Mouse (Mus musculus) C2C12 (cell line): ENCODE measurements around the gene Ldb1. TPM values are rescaled to one million over a fixed set of nuclear protein-coding genes. Genes with fewer than 3 reads are reported as not detected.

Source experiments
- H3K27me3 ChIP-seq: one replicate; pipeline ENCODE4 v1.6.1; 2011; ENCODE audit not compliant: control insufficient read depth, insufficient read depth, insufficient read length
- H3K36me3 ChIP-seq: one replicate; pipeline ENCODE4 v1.6.1; 2011; ENCODE audit not compliant: control insufficient read depth, insufficient read depth
- H3K4me3 ChIP-seq: one replicate; pipeline ENCODE4 v1.5.1; 2011; ENCODE audit warnings: mild to moderate bottlenecking, control low read depth; ENCODE audit not compliant: poor library complexity, insufficient read depth, severe bottlenecking
- H3K79me2 ChIP-seq: one replicate; pipeline ENCODE4 v1.6.1; 2011; ENCODE audit not compliant: control insufficient read depth, insufficient read depth
- H3K79me3 ChIP-seq: one replicate; pipeline ENCODE4 v1.6.1; 2011; ENCODE audit warnings: low read depth, control low read depth
- H3ac ChIP-seq: one replicate; pipeline ENCODE3; 2011; ENCODE audit warnings: low read depth; ENCODE audit not compliant: control insufficient read depth, insufficient read length
- CEBPB ChIP-seq: IDR thresholded peaks from one replicate; pipeline ENCODE4 v1.6.1; 2011; ENCODE audit warnings: low read depth, mild to moderate bottlenecking, control low read depth, moderate library complexity
- CTCF ChIP-seq: IDR thresholded peaks from one replicate; pipeline ENCODE4 v1.5.1; 2011; ENCODE audit not compliant: control insufficient read depth, insufficient read depth, insufficient read length
- FOSL1 ChIP-seq: IDR thresholded peaks from one replicate; pipeline ENCODE4 v1.8.0; 2011; ENCODE audit warnings: mild to moderate bottlenecking, low read length; ENCODE audit not compliant: poor library complexity, insufficient read depth, severe bottlenecking
- MAX ChIP-seq: IDR thresholded peaks from one replicate; pipeline ENCODE4 v1.6.1; 2011; ENCODE audit warnings: mild to moderate bottlenecking, control low read depth
- MYOD1 ChIP-seq: IDR thresholded peaks from one replicate; pipeline ENCODE4 v1.6.1; 2011; ENCODE audit warnings: low read depth; ENCODE audit not compliant: control insufficient read depth, insufficient read length
- MYOG ChIP-seq: IDR thresholded peaks from one replicate; pipeline ENCODE4 v1.6.1; 2011; ENCODE audit not compliant: control insufficient read depth, insufficient read length; ENCODE audit errors: extremely low read depth
- USF1 ChIP-seq: IDR thresholded peaks from one replicate; pipeline ENCODE4 v1.6.1; 2011; ENCODE audit warnings: low read depth, mild to moderate bottlenecking, control low read depth, moderate library complexity
- polyA plus RNA-seq: library from polyadenylated mRNA; unstranded; fragments of >200 nt; fragmentation: generic; extraction: Trizol; gene quantifications from one replicate; pipeline ENCODE4 v1.2.1, GENCODE M21; 2012; ENCODE audit warnings: missing spikeins

The Ldb1 gene
- polyA plus RNA-seq, 1 experiment, result 80.5 TPM

GRCm38 (mm10) chr19:46040149-46040902 is 4.7 kb downstream of the Ldb1 start:
- no peaks in the 10 kb centered on the region for H3K27me3 ChIP-seq
- TF ChIP-seq CTCF (no peak), USF1 (no peak), MYOD1 (no peak), MYOG (no peak), CEBPB (no peak), MAX (no peak), FOSL1 (no peak)
- H3K79me2 ChIP-seq, result peaks cover 92% of the 10 kb centered on the region
- peak overlapping the region; percentile 15 for H3ac ChIP-seq
- peaks cover 10% of the 10 kb centered on the region for H3K36me3 ChIP-seq
- H3K4me3 ChIP-seq, result no peak overlapping the region
- peaks cover 66% of the 10 kb centered on the region for H3K79me3 ChIP-seq

DNA sequence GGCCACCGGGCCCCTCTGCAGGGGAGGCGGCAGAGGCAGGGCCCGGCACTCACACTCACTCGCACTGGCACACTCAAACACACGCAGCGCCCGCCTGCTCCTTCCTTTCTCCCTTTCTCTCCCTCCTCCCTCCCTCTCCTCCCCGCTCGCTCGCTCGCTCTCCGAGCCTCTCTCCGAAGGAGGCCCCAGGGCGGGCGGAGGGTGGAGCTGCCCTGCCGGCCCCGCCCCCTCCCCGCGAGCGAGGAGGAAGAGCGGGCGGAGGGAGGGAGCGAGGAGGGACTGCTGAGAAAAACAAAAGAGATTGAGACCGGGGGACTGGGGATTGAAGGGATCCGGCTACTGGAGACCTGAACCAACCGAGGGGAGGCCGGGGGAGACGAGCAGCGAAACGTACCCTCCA is 5.5 kb downstream of the Ldb1 start:
- no peaks in the 10 kb centered on the region for H3K27me3 ChIP-seq
- TF ChIP-seq CEBPB (no peak), MAX (peak; percentile 21), USF1 (no peak), MYOD1 (no peak), MYOG (no peak), FOSL1 (no peak), CTCF (no peak)

GRCm38 (mm10) chr19:46038851-46039260 is 6.2 kb downstream of the Ldb1 start:
- Histone ChIP-seq H3K4me3 (peak overlapping the region; percentile 36), H3K27me3 (no peaks in the 10 kb centered on the region), H3K79me2 (peaks cover 82% of the 10 kb centered on the region), H3K79me3 (peaks cover 60% of the 10 kb centered on the region), H3K36me3 (peaks cover 24% of the 10 kb centered on the region), H3ac (peak overlapping the region; percentile 64)
- TF ChIP-seq MAX (no peak), CTCF (no peak)

More for the DNA sequence above, 5.5 kb downstream of the Ldb1 start:
- Histone ChIP-seq H3K36me3 (peaks cover 18% of the 10 kb centered on the region), H3ac (peak overlapping the region; percentile 72), H3K79me2 (peaks cover 88% of the 10 kb centered on the region), H3K79me3 (peaks cover 66% of the 10 kb centered on the region), H3K4me3 (peak overlapping the region; percentile 36)

- no peak for TF ChIP-seq CEBPB
- TF ChIP-seq MAX, result no peak
- no peak for TF ChIP-seq MYOD1
- TF ChIP-seq USF1, result no peak
- TF ChIP-seq CTCF, result no peak
- no peak for TF ChIP-seq FOSL1
- no peak for TF ChIP-seq MYOG
- Histone ChIP-seq H3K27me3 (no peaks in the 10 kb centered on the region), H3K36me3 (peaks cover 31% of the 10 kb centered on the region), H3K4me3 (peak overlapping the region; percentile 36), H3K79me3 (peaks cover 54% of the 10 kb centered on the region), H3K79me2 (peaks cover 75% of the 10 kb centered on the region), H3ac (peak overlapping the region; percentile 64)
Observed at GRCm38 (mm10) chr19:46037925-46038850, 6.8 kb downstream of the Ldb1 start.

- Histone ChIP-seq H3K36me3 (peaks cover 37% of the 10 kb centered on the region), H3K4me3 (no peak overlapping the region), H3K79me3 (peaks cover 46% of the 10 kb centered on the region), H3ac (no peak overlapping the region), H3K79me2 (peaks cover 67% of the 10 kb centered on the region), H3K27me3 (no peaks in the 10 kb centered on the region)
- TF ChIP-seq CTCF, result no peak
Observed at GRCm38 (mm10) chr19:46037243-46037924, 7.6 kb downstream of the Ldb1 start.
